Mouse (Mus musculus): ENCODE results near the gene Gm29866. TPM values are rescaled to one million over a fixed set of nuclear protein-coding genes. Genes with fewer than 3 reads are reported as not detected.
"Not testable (repeated sequence)": the region's sequence is repeated elsewhere in the genome, so short reads cannot be mapped to it uniquely, and the experiment has no call there.

The Gm29866 gene
- polyA plus RNA-seq (2021), result not detected

DNA sequence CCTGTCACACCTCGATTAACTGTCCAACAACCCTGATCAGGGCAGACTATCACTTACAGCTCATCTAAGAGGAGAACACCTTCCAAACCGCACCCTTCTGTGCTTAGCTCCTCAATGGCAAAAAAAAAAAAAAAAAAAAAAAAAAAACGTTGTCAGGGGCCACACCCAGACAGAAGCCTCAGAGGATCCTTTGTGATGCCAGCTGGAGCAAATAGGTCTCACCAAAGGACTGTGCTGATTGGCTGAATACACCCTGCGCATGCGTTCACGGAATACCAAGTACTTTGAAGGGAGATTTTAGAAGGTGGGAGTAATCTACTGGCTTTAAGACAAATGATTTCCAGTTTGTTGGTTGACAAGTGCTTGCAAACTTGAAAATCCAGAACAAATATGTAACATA lies at the start of gene Gm29866:
TSS of gene Gm29866 (minus strand) at position 101 of the 400 bp plus-strand sequence.
- H3K27me3 ChIP-seq; DNase-seq (ENCODE audit: low read depth, low spot score); in situ Hi-C loops (cut with MboI; ENCODE audit: low pct_unique_long_range_greater_than_20kb); POLR2A ChIA-PET; ATAC-seq; CTCF ChIA-PET: not testable (repeated sequence)

Other genes with a start within 250 kb of the Gm29866 start
- gene Gm20909, start 170.9 kb upstream of the Gm29866 start, polyA plus RNA-seq (2021), result not detected
- not detected for gene Gm20865, start 247.9 kb upstream of the Gm29866 start, polyA plus RNA-seq (2021)